Mouse (Mus musculus) limb, embryonic 15.5 days (tissue): ENCODE results near the gene Pip5k1c. TPM values are rescaled to one million over a fixed set of nuclear protein-coding genes. Genes with fewer than 3 reads are reported as not detected.

Source experiments
- ATAC-seq: fragments of 200-750 bp; cut with Nextera tagmentation; 2 replicates; pipeline ENCODE4 v1.8.0; 2017; ENCODE audit warnings: low read depth, moderate TSS enrichment; ENCODE audit not compliant: insufficient number of reproducible peaks, low FRiP score, low TSS enrichment
- H3K27ac ChIP-seq: fragments of 300-500 bp; sonication (generic); 2 replicates; pipeline ENCODE4 v1.5.1; 2015; ENCODE audit warnings: moderate library complexity, mild to moderate bottlenecking, inconsistent platforms
- H3K27me3 ChIP-seq: fragments of 300-500 bp; sonication (generic); 2 replicates; pipeline ENCODE4 v1.6.1; 2015; ENCODE audit warnings: inconsistent platforms
- H3K36me3 ChIP-seq: fragments of 300-500 bp; sonication (generic); 2 replicates; pipeline ENCODE4 v1.6.1; 2015; ENCODE audit warnings: inconsistent platforms
- H3K4me1 ChIP-seq: fragments of 300-500 bp; sonication (generic); 2 replicates; pipeline ENCODE4 v1.6.1; 2015; ENCODE audit warnings: inconsistent platforms
- H3K4me2 ChIP-seq: fragments of 300-500 bp; sonication (generic); 2 replicates; pipeline ENCODE4 v1.6.1; 2015; ENCODE audit warnings: mild to moderate bottlenecking, inconsistent platforms
- H3K4me3 ChIP-seq: fragments of 300-500 bp; sonication (generic); 2 replicates; pipeline ENCODE4 v1.5.1; 2015; ENCODE audit warnings: mild to moderate bottlenecking, inconsistent platforms
- H3K9ac ChIP-seq: fragments of 300-500 bp; sonication (generic); 2 replicates; pipeline ENCODE4 v1.6.1; 2015; ENCODE audit warnings: inconsistent platforms
- H3K9me3 ChIP-seq: fragments of 300-500 bp; sonication (generic); 2 replicates; pipeline ENCODE4 v1.6.1; 2016; ENCODE audit warnings: inconsistent platforms
- WGBS: fragments of 180-500 bp; shearing (Covaris S2); methylation state at CpG from one replicate; pipeline ENCODE4 v1.1.7; 2015; 5-methylcytosine and 5-hydroxymethylcytosine counted together
- microRNA-seq: library from miRNA; unstranded; fragments of <30 nt; microRNA quantifications from one replicate; pipeline ENCODE4, GENCODE M21; 2016
- polyA plus RNA-seq: library from polyadenylated mRNA; unstranded; fragments of >200 nt; fragmentation: Nextera tagmentation; extraction: Ambion mirVana; gene quantifications from 2 replicates; pipeline ENCODE4 v1.2.1, GENCODE M21; 2015

Gene Pip5k1c
- polyA plus RNA-seq, 1 experiment from 2014 or later: 48.1 TPM

DNA sequence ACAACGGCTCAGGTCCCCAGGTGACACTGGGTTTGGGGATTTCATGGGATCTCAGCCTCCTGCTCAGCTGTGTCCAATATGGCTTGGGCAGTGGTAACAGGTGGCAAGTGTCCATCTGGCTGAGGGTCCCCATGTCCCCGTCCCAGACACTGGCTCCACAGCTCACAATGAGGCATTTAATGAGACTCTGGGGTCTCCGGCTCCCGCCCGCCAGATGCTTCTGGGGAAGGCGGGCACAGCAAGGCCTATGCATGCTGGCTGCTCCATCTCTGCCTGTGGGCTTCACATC lies 74.4 kb downstream of the Pip5k1c start:
- ATAC-seq: no peak
- peaks cover 34% of the 10 kb centered on the region for H3K27me3 ChIP-seq

More for the DNA sequence above, 74.4 kb downstream of the Pip5k1c start:
- H3K9ac ChIP-seq: no peak overlapping the region
- no peak overlapping the region for H3K4me3 ChIP-seq
- 73% methylated on average over 6 of the region's 6 CpGs for WGBS
- no peak overlapping the region for H3K27ac ChIP-seq
- no peaks in the 10 kb centered on the region for H3K9me3 ChIP-seq
- no peak overlapping the region for H3K4me2 ChIP-seq
- peaks cover 64% of the 10 kb centered on the region for H3K36me3 ChIP-seq
- H3K4me1 ChIP-seq: peaks cover 32% of the 10 kb centered on the region

Small RNAs within 50 kb of the gene (microRNA-seq; reads per million reads assigned to microRNA genes)
- 6.8 reads per million, percentile 20 among the genes with 10 or more reads in this experiment for gene Mir3057

Other genes with a start within 250 kb of the Pip5k1c start
- 200 and 204 TPM in 2 replicates for gene Sgta, start 232.8 kb upstream of the Pip5k1c start, polyA plus RNA-seq
- 79.3 and 91.0 TPM in 2 replicates for gene Thop1, start 222.9 kb upstream of the Pip5k1c start, polyA plus RNA-seq
- gene Creb3l3, start 194.1 kb upstream of the Pip5k1c start, polyA plus RNA-seq: 0.73 and 1.5 TPM in 2 replicates
- 165 and 167 TPM in 2 replicates for gene Map2k2, start 187.0 kb upstream of the Pip5k1c start, polyA plus RNA-seq
- 58.6 and 61.4 TPM in 2 replicates for gene Zbtb7a, start 157.7 kb upstream of the Pip5k1c start, polyA plus RNA-seq
- 48.0 and 50.6 TPM in 2 replicates for gene Pias4, start 125.0 kb upstream of the Pip5k1c start, polyA plus RNA-seq
- gene Eef2, start 116.3 kb upstream of the Pip5k1c start, polyA plus RNA-seq: 564 and 615 TPM in 2 replicates
- 45.7 and 53.5 TPM in 2 replicates for gene Dapk3, start 110.0 kb upstream of the Pip5k1c start, polyA plus RNA-seq
- gene 4930442H23Rik, start 109.1 kb upstream of the Pip5k1c start, polyA plus RNA-seq: not detected in 2 replicates
- 0.41 and 1.3 TPM in 2 replicates for gene Nmrk2, start 90.9 kb upstream of the Pip5k1c start, polyA plus RNA-seq
- 0.25 and 0.28 TPM in 2 replicates for gene Atcay, start 62.1 kb upstream of the Pip5k1c start, polyA plus RNA-seq
- 8.7 and 10.9 TPM in 2 replicates for gene Zfr2, start 59.8 kb upstream of the Pip5k1c start, polyA plus RNA-seq
- gene Matk, start 40.0 kb upstream of the Pip5k1c start, polyA plus RNA-seq: 5.4 and 6.0 TPM in 2 replicates
- gene Mrpl54, start 26.0 kb upstream of the Pip5k1c start, polyA plus RNA-seq: 189 and 194 TPM in 2 replicates
- gene Apba3, start 26.0 kb upstream of the Pip5k1c start, polyA plus RNA-seq: 77.1 and 87.5 TPM in 2 replicates
- gene Tjp3, start 1.4 kb upstream of the Pip5k1c start, polyA plus RNA-seq: 8.4 and 9.9 TPM in 2 replicates
- 37.3 and 39.3 TPM in 2 replicates for gene Cactin, start 28.1 kb downstream of the Pip5k1c start, polyA plus RNA-seq
- 11.9 and 12.8 TPM in 2 replicates for gene Tbxa2r, start 35.8 kb downstream of the Pip5k1c start, polyA plus RNA-seq
- gene Gipc3, start 50.3 kb downstream of the Pip5k1c start, polyA plus RNA-seq: 0.04 and 0.07 TPM in 2 replicates
- gene Hmg20b, start 57.5 kb downstream of the Pip5k1c start, polyA plus RNA-seq: 86.0 and 89.9 TPM in 2 replicates
- gene Mfsd12, start 64.5 kb downstream of the Pip5k1c start, polyA plus RNA-seq: 13.3 and 13.4 TPM in 2 replicates
- 0.60 and 1.6 TPM in 2 replicates for gene 4930404N11Rik, start 72.9 kb downstream of the Pip5k1c start, polyA plus RNA-seq
- 82.2 and 90.9 TPM in 2 replicates for gene Fzr1, start 85.6 kb downstream of the Pip5k1c start, polyA plus RNA-seq
- gene Dohh, start 91.5 kb downstream of the Pip5k1c start, polyA plus RNA-seq: 79.8 and 88.7 TPM in 2 replicates
- 2.1 and 3.1 TPM in 2 replicates for gene Gm48551, start 91.5 kb downstream of the Pip5k1c start, polyA plus RNA-seq
- gene Gm48552, start 96.0 kb downstream of the Pip5k1c start, polyA plus RNA-seq: 0.51 and 1.7 TPM in 2 replicates
- gene Smim24, start 100.1 kb downstream of the Pip5k1c start, polyA plus RNA-seq: 2.9 and 3.6 TPM in 2 replicates
- gene Nfic, start 162.7 kb downstream of the Pip5k1c start, polyA plus RNA-seq: 138 and 146 TPM in 2 replicates
- 1.1 and 1.3 TPM in 2 replicates for gene Celf5, start 189.7 kb downstream of the Pip5k1c start, polyA plus RNA-seq
- 94.0 and 95.1 TPM in 2 replicates for gene Ncln, start 203.4 kb downstream of the Pip5k1c start, polyA plus RNA-seq
- gene S1pr4, start 207.2 kb downstream of the Pip5k1c start, polyA plus RNA-seq: 0.67 and 0.72 TPM in 2 replicates
- 7.3 and 7.9 TPM in 2 replicates for gene Gna15, start 231.3 kb downstream of the Pip5k1c start, polyA plus RNA-seq